Mouse (Mus musculus): ENCODE measurements around the gene Stac3.

Gene Stac3

DNA sequence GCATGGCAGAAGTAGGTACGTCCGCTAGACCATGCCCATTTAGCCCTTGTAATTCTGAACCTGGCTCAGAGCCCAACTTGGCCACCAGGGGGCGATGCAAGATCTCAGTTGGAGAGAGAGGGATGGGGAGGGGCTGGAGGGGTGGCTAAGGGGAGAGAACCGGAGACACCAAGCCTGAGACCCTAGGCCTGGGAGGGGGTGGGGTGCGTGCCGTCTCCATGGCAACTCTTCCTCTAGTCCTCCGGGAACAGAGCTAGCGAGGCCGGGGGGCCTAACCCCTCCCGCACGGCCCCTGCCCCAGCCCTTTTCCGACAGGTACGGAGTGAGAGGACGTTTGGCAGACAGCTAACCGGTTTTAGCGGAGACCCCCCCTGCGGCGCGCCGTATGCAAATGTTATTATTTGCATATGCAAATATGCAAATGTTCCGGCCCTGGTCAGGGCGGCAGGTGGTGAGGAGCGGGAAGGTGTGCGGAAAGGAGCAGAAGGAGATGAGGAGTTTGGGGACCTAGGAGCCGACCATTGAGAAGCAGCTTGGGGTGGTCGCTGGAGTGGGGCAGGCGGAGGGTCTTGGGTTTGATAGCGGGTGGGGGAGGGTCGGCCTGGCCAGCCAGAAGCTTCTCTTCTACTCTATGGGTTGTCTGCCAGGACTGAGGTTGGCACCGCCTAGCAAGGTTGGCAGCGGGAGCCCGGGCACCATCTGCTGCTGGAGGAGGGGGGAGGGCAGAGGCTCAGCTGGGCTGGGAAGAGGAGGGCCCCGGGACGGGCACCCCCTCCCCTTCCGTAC lies 7.8 kb downstream of the Stac3 start:
- peak; percentile 99 for DNase-seq (ENCODE audit: extremely low spot score, low spot score)

DNA sequence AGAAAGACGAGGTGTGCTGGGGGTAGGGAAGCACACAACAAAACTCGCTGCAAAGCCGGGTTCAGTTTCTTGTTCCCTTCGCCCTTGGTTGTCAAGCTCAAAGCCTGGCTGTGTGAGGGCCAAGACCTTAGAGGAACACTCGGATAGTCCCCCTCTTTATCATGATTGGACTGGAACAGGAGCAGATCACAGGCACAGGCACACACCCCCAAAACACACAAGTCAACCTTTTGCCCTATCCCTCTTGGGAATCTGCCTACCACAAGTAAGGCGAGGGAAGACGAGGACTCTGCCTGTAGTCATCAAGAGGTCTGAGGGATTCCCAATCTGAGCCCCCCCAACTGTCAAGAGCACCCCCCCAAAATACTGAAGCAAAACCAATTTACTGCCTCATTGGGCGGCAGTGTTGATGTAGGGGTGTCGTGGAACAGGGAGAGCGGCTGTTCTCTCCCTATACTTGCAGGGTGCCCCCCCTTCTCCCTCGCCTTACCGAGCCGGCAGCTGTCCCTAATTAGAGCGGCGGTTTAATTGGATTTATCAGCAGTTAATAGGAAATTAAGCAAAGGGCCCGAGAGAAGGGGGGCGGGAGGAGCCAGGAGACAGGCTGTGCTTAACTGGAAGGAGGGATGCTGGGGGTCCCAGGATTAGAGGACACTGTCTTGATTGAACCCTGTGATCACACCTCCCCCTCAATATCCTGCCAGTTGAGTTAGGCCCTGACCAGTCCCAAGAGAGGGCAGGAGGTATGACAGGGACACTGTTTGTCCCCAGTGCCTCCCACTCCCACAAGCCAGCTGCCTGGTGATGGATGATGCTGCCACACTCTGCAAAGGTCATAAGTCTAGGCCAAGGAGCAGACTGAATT lies 8.6 kb downstream of the Stac3 start:
- DNase-seq (ENCODE audit: extremely low spot score, low spot score): peak; percentile 60

DNA sequence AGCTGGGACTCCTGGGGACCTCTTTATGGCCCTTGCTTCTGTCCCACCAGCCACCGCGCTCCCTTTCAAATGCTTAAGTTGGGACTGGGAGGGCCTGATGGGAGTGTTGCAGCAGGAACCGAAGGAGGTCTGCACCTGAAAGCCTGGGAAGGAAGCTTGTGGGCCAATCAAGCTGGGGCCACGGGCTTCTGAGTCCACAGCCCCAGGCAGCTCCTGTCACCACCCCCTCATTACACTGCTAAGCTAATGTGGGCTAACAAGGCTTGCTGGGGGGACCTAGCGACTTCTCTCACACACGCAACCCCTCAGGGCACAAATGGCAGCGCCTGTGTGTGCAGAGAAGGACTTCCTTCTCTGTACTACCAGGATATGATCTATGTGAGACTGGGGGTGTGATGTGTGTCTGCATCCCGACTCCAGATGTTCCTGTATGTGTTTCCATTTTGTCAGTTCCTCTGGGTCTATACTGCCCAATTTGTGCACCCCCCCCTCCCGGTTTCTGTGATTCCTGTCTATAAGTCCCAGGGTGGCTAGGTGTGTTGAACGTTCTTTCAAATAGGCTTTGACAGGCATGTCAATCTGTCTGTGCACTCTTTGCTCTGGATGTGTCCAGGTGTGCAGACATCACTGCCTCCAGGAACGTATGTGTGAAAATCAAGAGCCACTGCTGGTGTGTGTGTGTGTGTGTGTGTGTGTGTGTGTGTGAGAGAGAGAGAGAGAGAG lies 9.6 kb downstream of the Stac3 start:
- peak; percentile 52 for DNase-seq (ENCODE audit: extremely low spot score, low spot score)

DNA sequence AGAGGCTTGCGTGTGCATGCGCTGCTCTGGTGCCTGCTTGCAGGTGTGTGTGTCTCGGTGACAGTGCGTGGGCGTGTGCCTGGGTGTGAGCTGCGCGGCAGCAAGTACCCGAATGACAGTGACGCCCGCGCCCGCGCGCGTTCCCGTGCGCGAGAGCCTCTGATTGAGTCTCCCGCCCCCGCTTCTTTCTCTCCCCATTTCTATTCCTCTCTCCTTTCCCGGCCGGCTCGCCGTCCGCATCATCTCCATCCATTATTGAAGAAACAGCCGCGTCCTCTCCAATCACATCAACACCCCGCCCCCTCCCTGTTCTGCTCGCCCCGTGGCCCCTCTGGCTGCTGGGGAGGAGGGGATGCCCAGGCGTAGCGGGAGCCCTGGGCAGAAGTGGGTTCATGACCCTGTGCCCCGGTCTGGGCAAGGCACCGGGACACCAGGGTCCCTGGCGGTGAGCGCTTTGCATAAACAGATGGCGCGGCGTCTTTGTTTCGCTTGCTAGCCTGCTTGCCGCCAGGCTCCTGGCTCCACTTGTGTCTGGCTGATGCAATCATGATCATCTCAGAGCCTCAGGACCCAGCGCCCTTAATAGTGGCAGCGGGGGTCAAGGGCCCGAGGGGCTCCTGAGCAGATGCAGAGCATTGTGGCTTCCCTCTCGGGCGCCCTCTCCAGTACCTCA lies 10.3 kb downstream of the Stac3 start:
- DNase-seq (ENCODE audit: extremely low spot score, low spot score): peak; percentile 79

DNA sequence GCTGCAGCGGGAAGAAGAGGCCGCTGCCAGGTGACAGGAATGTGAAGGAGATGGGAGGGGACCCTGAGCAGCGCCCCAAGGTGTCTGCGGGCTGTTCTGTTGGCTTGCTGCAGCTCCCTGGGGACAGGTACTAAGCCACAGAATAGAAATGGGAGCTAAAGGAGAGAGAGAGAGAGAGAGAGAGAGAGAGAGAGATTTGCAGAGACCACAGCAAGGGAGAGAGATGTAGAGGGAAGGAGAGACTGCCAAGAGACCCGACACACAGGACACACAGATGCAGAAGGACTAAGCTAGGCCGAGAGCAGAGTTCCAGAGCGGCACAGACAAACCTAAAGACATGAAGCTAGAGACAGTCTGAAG lies 10.8 kb downstream of the Stac3 start:
- DNase-seq (ENCODE audit: extremely low spot score, low spot score): no peak

DNA sequence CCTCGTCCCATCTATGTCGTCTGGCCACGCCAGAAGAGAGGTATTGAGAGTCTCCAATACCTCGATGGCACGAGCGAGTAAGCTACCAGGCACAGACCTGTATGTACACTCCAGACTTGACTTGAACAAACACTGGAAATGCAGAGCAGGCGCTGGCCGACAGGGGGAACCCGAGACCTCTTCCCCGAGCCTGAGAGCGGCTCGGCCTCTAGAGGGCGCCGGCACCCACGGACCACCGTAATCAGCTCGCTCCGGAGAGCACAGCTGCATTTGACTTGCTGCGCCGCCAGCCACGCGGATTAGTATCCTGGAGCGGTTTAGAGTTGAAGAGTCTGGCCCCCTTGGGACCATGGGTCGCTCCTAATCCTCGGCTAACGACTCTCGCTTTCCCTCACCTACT lies 11.3 kb downstream of the Stac3 start:
- peak; percentile 99 for DNase-seq (ENCODE audit: extremely low spot score, low spot score)

DNA sequence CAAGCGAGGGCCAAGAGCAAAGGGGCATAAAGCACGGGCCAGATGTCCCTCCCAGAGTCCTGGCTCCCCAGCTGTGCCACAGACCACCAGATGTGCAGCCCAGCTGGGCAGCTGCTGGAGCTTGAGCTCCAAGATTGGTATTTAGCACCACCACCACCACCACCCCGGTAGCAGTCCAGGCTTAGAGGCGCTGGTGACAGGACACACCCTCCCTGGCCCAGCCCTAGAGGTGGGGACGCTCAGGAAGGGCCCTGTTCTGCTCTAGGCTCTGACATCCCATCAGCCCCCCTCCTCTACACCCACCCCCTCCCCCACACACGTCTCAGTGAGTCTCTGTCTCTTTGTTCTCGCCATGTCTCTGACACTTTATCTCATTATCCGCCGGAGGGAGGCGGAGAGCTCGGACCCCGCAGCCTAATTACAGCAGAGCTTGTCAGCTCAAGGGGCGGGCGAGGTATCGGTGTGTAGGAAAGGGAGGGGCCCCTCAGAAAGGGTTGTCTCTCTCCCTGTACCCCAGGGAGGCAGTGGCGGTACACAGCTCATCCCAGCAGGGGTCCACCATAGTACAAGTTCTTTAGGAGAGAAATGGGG lies 12.1 kb downstream of the Stac3 start:
- DNase-seq (ENCODE audit: extremely low spot score, low spot score): peak; percentile 59

DNA sequence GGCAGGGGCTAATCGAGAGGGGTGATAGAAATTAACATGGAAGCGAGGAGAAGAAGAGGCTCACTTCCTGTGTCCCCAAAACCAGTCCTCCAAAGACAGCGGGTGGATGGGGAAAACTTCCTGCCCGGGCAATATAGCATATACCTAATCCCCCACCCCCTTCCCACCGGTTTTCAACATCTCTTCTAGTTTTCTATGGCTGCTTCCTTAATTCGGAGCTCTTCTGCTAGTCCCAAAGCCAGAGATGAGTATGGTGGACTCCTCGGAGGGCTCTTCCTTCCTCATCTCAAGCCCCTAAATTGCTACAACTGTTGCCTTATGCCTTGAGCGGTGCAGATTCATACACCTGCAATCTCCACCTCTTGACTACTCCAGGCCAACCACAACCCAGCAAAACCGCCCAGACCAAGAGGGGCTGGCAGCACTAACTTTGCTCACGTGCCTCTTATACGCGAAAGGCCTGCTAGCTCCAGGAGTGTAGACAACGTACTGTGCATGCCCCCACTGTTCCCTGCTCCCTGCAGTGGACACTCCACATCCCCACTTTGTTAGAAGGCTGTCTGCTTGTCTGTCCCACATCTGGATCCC lies 12.7 kb downstream of the Stac3 start:
- DNase-seq (ENCODE audit: extremely low spot score, low spot score): no peak

DNA sequence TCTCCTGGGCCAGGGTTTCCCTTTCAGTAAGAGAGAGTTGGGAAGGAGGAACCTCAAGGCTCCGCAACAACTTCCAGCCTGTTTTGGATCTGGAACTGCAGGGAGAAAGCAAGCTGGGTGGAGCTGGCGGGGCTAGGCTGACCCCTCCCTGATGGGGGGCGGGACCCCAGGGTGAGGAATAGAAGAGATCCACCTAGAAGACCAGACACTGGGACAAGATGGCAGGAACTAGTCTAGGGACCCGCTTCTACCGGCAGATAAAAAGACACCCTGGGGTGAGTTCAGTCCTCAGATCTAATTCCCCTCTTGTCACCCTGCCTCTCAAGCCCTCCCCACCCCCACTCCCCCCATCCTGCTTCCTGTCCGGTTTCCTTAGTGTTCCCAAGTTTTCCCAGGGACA lies 13.3 kb downstream of the Stac3 start, which contains the start of gene Ndufa4l2:
Gene Ndufa4l2, plus strand, starts transcription at position 204 of the 400 bp plus-strand sequence.
- peak; percentile 43 for DNase-seq (ENCODE audit: extremely low spot score, low spot score)

DNA sequence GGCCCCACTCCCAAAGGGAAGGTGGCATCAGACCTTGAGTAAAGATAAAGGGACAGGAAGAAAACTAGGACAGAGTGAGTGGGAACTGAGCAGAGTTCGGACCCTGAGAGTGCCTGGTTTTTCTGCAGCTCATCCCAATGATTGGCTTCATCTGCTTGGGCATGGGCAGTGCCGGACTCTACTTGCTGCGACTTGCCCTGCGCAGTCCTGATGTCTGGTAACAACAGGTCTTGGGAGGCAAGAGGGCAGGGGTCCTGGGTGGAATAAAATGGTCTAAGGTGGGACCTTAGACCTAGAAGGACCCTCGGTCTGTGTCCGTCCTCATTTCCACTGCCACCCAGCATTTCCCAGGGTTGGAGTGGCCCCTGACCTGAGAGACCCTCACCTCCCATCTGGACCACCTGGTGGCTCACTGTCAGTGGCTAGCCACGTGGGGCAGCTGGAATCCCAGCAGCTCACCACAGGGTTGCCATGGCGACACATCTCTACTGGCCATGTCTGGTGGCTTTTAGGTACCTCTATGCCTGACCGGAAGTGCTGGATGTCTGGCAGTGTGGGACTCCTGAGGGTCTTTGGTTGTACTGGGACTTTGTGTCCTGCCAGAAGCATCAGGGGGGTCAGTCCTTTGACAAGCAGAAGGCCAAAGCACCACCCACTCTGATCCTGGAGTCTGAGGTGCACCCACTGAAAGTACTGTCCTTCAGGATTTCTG lies 13.9 kb downstream of the Stac3 start:
- peak; percentile 48 for DNase-seq (ENCODE audit: extremely low spot score, low spot score)

DNA sequence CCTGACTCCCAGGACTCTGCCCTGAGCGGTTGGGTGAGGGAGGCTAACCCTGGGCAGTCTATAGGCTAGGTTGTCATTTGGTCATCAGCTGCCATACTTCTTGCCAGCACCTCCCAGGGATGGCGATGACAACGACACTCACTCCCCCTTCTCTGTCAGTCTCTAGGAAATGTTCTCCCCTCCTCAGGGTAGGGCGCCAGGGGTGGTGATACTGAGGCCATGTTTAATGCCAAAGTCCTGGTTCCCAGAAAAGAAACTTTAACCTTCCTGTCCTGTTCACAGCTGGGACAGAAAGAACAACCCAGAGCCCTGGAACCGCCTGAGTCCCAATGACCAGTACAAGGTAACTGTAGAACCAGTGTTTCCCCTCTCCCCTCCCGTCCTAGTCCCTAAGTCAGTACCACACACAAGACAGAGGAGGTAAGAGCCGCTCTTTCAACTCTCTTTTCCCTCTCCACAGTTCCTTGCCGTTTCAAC lies 14.5 kb downstream of the Stac3 start:
- DNase-seq (ENCODE audit: extremely low spot score, low spot score): no peak

DNA sequence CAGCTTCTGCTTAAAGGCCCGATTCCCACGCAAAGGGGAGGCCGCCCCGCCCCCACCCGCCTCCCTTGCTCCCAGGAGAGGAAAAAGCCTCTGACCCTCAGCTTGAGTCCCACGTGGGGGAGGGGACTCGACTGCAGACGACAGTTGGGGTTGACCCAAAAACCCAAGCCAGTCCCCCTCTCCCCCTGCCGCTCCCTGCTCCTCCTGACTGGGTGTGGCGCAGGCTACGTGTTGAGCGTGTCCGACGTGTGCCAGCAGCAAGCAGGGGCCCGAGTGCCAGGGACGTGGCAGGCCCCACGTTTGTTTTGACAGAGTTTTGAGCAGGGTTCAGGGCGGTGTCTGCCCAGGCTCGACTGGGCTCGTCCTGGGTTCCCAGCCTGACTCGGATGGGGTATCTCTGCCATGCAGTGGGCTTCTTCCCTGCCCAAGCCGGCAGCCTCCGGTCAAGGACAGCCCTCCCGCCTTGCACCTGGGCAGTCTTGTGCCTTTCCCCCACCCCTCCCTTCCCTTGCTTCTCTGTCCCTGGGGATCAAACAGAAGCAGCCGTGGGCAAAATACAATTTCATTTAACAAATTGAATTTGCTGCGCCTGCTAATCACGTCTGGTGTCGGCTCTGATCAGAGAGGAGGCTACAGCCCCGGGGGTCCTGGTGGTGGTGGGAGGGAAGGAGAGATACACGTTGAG lies 15.2 kb downstream of the Stac3 start:
- DNase-seq (ENCODE audit: extremely low spot score, low spot score): peak; percentile 58

DNA sequence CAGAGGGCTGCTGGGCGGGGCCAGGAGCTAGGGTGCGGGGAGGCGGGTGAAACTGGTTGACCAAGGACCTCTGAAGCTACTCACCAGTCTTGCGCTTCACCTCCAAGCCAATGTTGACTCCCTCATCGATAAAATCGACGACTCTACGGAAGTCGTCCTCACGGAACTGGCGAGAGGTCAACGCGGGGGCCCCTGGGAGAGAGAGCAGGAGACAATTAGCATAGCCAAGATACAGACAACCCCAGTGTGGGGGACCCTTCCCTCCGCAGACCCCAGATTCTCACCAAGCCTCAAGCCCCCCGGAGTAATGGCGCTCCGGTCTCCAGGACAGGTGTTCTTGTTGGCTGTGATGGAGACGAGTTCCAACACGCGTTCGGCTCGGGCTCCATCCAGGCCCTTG lies 16.5 kb downstream of the Stac3 start:
- DNase-seq (ENCODE audit: extremely low spot score, low spot score): no peak

DNA sequence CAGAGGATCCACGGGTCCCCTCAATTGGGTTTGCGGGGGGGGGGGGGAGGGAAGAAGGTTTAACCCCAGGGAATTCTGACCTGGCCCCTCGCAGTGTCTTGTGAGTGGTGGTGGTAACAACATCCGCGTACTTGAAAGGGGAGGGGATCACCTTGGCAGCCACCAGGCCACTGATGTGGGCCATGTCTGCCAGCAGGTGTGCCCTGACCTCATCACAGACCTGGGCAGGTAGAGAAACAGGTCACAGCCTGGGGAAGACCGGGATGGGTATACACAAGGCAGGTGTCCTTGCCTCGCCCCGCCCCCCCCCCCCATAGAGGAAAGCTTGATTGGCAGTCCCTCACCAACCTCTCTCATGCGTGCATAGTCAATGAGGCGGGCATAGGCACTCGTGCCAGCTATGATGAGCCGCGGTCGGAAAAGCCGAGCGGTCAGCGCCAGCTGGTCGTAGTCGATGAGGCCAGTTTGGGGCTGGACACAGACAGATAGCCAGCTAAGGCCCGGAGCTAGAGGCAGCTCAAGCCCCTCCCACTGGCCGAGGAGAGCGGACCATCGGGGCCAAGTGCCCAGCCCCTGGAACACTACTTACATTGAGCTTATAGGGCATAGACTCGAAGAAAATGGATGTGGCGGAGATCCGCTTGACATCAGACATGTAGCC lies 17.7 kb downstream of the Stac3 start:
- no peak for DNase-seq (ENCODE audit: extremely low spot score, low spot score)

DNA sequence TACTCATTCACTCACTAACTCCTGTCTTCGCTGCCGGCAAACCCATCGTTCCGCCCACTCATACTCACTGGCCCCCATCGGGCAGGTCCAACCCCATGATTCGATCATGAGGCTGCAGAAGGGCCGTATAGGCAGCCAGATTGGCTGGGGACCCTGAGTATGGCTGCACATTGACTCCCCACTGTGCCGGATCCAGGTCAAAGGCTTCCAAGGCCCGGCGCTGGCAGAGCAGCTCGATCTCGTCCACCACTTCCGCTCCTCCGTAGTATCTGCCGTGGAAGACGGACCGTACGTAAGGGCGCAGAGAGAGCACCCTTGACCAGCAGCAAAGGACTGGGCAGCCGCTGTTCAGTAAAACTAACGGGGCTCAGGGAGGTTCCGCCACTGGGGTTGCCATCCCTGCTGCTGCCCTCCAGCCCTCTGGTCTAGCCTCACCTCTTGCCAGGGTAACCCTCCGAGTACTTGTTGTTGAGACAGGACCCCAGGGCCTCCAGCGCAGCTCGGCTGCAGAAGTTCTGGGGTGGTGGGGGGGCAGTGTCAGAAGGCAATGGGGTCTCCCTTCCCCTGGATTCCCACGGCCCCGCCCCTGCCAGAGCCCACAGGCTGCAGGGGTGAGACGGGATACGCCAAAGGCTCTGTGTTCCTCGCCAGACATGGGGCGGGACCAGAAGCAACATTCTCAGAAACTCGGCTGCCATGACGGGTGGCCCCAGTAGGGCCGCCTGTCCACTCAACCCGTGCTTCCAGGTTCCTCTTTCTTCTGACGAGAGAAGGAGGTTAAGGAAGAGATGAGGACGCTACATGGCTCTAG lies 18.6 kb downstream of the Stac3 start:
- no peak for DNase-seq (ENCODE audit: extremely low spot score, low spot score)

DNA sequence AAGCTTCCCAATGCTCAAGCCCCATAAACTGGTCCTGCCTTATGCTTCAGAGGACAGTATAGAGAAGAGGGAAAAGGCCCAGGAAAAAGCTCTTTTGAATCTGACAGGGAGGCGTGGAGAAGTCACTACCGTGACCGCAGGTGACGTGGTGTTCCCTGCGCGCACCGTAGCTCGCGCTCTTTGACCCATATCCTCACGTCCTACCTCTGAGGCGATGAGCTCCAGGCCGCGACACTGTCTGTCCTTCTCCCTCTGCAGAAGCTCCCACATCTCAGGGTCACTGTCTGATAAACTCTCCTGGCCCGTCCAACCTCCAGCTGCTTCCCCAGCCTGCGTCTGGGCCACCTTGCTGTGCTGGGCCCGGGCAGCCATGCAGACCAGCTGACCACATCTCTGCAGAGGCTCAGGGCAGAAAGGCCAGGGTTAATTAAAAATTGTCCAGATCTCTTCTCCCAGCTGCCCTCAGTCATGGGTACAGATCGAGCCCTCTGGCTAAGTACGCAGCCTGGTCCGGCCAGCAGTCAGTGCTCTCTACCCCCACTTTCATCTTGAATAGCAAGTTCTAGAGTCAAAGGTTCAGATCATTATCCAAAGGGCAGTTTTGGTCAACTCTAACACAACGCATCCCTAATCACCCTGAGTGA lies 19.4 kb downstream of the Stac3 start:
- DNase-seq (ENCODE audit: extremely low spot score, low spot score): no peak

DNA sequence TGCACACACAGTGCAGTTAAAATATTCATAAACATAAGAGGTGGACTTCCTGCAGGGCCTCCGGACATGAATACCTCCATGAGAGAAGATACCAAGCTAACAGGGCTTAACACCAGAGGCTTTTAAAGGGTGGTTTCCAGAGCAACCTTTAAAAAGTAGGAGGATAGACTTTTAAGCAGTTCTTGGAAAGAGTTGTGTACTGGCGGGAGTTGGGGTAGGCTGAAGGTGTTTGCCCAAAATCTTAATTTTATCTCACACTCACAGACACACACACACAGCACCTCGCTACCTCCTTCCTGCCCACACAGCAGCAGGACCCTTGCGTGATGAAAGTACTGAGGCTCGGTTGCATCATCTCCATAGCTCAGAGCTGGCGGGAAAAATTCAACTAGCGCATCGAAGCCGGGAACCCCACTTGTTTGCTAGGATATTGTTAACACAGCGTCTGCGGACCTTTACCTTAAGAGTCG lies 20.2 kb downstream of the Stac3 start:
- no peak for DNase-seq (ENCODE audit: extremely low spot score, low spot score)

All from neural tube, embryonic 10.5 days (tissue).